Mouse (Mus musculus) left cerebral cortex, postnatal 25 days (tissue): ENCODE data around the gene Glg1. TPM values are rescaled to one million over a fixed set of nuclear protein-coding genes. Genes with fewer than 3 reads are reported as not detected.
A peak's percentile ranks its signal among the peaks of the same experiment; 100 is the strongest.
"Not testable (repeated sequence)": the region's sequence is repeated elsewhere in the genome, so short reads cannot be mapped to it uniquely, and the experiment has no call there.

Experiments
- DNase-seq, 2 experiments: peaks; one replicate each; pipeline ENCODE4 v3.0.0; 2022; ENCODE audit warnings: low spot score in 2 of 2, mixed read lengths in 1 of 2
- intact Hi-C: fragments of 180-260 bp; cut with DNase I; formaldehyde crosslinking; loops from one replicate; pipeline ENCODE4 v1.15.1; 2025
- total RNA-seq, 2 experiments: library from RNA; stranded (reverse); gene quantifications; 2 replicates each; pipeline ENCODE4 v1.2.3; 2021

The Glg1 gene
- 100 to 1,000 TPM; 149 to 151 TPM for total RNA-seq

DNA sequence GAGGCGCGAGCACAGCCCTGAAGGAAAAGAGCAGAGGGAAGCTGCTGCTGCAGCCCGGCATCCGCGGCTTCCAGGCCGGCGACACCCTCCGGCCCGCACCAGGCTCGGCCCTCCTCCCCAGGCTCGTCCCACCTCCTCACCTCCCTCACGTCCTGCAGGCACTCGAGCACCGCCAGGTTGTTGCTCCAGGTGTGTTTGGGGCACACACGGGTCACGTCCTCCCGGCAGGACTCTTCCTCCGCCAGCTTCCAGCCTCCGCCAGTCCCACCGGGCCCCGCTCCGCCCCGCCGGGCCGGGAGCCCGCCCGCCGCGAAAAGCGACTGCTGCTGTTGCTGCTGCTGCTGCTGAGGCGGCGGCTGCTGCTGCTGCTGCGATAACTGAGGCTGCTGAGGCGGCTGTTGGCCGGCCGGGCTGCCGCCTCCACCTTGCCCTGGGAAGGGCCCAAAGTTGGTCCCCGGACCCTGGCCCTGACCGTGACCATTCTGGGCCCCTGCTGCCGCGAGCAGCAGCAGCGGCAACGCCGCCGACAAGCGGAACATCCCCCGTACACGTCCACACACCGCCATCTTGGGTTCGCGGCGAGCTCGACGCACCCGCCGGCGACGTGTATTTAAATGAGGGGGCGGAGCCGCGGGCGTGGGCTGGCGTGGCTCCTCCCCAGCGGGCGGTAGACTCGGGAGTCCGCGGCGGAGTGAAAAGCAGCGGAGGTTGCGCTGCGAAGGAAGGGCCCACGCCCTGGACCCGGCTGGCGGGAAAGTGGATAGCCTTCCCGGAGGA is at the start of gene Glg1:
Gene Glg1, minus strand, starts transcription at position 586 of the 777 bp plus-strand sequence.
- peak; percentile 92 to 94 for DNase-seq
- intact Hi-C loops, result loop anchor here (5.0 kb wide), 2 partner anchors 38 to 77 kb away; no protein-coding TSS in a partner anchor

DNA sequence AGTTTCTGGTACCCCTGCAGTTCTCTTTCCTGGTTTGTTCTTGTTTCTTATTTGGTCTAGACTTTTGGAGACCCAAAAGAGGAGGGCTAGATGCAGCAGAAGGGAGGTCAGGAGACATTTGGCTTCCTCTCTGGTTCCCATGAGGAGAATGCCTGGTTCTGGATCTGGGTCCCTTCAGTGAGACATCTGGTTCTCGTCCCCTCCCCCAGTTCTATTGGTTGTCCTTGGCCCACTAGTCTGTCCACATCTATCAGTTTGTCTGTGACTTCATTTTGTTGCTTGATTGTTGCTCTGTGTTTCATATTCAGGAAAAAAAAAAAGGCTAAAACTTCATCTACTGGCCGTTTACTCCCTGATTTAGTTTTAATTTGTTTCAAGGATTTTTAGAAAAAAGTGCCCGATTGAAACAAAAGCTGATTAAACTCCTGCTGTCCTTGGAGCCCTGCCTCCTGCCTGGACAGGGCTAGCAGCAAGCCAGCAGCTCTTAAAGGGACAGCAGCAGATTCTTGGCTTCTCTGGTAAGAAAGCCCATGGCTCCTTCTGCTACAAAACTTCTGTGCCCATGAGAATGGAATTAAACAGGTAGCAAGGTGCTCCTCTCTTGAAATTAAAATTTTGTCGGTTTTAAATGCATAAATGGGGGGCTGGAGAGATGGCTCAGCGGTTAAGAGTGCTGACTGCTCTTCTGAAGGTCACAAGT is 46.2 kb upstream of the Glg1 start:
- intact Hi-C loops, result no loop called here
- peak in 1 of 2 experiments; percentile 3 for DNase-seq

DNA sequence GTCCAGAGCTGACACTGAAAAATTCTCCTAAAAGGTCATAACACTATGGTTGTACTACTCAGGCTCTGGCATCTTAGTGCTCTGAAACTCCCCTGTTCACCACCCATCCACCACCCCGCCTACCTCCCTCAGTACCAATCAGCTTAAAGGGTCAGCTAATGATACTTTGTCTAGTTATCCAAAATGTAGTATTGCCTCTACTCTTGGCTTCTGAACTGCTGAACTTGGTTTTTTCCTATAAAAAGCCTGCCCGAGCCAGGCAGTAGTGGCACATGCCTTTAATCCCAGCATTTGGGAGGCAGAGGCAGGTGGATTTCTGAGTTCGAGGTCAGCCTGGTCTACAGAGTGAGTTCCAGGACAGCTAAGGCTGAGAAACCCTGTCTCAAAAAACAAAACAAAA is 45.3 kb upstream of the Glg1 start:
- DNase-seq, result no peak
- intact Hi-C loops, result no loop called here

DNA sequence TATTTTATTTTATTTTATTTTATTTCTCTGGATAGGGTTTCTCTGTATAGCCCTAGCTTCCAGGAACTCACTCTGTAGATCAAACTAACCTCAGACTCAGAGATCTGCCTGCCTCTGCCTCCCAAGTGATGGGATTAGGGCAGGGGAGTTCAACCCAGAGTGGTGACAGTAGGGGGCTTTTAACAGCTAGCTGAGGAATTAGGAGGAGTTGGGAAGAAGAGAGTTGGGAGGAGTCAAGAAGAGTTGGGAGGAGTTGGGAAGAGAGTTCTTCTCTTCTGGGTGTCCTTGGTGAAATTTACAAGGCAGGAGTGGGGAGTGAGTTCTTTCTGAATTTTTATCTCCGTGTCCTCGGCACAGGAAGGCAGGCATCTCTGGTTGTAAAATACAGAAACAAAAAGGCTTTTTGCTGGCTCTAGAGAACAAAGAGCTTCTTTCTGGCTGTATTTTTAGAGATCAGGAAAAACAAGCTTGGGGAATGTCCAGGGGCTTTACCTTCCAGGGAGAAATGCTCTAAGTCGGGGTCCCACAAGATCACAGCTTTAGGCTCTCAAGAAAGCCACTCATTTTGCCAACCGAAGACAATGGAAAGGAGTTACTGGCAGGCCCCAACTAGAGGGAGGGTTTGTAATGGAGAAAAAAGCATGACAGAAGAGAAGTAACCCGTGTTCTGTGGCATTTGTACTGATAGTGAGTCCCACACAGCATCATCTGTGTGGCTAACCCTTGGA is 44.2 kb upstream of the Glg1 start:
- DNase-seq, intact Hi-C loops: not testable (repeated sequence)

DNA sequence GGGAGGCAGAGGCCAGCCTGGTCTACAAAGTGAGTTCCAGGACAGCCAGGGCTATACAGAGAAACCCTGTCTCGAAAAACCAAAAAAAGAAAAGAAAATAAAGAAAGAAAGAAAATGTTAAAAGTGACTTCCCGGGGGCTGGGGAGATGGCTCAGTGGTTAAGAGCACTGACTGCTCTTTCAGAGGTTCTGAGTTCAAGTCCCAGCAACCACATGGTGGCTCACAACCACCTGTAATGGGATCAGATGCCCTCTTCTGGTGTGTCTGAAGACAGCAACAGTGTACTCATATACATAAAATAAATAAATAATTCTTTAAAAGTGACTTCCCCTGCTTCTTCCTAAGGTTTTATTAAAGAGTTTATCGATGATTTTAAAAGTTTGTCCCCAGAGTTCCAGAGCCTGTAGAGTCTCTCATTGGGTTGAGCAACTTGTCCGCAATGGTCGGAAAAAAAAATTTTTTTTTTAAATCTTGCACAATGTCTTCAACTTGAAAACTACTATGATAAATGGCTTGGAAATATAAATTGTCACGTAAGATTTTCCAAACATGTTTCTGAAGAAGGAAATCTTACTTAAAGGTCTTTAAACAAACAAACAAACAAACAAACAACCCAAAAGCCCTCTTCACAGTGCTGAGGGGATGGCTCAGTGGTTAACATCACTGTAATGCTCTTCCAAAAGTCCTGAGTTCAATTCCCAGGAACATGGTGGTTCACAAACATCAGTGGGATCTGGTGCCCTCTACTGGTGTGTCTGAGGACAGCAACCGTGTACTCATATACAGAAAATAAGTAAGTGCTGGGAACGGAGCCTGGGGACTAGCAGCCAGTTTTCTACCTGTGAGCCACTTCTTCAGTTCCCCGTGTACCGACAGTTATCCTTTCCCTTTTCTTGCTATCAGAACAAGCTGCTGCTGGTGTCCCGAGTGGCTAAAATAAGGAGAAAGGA is 41.9 kb upstream of the Glg1 start:
- intact Hi-C loops, result no loop called here
- peak in 1 of 2 experiments; percentile 3 for DNase-seq

DNA sequence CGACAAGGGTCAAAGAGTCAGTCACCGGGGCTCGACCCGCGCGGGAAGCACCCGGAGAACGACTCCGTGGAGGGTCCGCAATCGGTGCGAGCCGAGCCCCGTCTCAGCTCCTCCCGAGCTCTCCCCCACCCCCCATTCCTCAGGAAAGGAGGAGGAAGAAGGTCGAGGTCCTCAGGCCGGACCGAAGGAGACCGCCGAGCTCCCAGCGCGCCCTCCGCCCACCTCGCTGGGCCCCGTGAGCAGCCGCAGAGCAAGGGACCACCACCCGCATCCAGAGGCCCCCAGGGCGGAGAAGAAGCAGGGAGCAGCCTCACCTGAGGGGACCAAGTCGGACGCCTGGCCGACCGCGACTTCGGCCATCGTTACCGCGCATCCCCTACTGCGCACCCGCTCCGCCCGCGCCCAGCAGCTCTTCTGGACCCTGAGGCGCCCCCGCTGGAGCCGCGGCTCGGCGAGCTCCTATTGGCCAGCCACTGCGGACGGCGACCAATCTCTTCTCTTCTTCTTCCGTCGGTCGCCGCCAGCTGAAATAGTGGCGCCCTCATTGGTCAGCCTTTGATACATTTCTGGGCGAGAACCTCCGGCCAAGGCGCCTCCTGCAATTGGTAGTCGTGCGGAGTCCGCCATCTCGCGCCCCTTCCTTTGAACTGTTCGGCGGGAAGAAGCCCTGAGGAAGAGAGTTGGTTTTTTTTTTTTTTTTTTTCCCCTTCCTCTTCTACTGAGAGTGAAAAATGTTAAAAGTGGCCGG is 41.0 kb upstream of the Glg1 start, which contains the start of gene Rfwd3:
Gene Rfwd3, minus strand, starts transcription at position 402 of the 748 bp plus-strand sequence.
- peak; percentile 98 to 99 for DNase-seq
- intact Hi-C loops, result loop anchor here (5.0 kb wide), 1 partner anchor 43 kb away; the partner anchor contains the start of gene Glg1

DNA sequence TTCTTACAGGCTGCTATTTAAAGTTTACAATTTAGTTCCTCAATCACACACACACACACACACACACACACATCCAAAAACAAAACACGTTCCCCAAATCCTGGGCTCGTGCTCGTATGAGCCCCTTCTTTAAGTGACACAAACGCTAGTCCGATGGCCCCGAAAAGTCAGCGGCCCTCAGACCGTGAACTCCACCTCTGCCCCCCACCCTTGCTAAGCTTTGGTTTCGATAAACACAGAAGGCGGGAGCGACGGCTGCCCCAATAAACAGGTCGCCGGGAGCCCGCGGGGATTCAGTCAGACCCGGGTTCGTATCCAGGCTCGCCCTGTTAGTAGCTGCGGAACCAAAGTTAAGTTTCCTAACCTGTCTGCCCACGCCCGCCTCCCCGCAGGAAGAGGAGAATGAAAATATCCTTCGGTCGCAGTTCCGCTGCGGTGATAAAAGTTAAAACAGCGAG is 40.4 kb upstream of the Glg1 start:
- intact Hi-C loops, result loop anchor here (5.0 kb wide), 1 partner anchor 42 kb away; the partner anchor contains the start of gene Glg1
- peak; percentile 7 to 11 for DNase-seq

DNA sequence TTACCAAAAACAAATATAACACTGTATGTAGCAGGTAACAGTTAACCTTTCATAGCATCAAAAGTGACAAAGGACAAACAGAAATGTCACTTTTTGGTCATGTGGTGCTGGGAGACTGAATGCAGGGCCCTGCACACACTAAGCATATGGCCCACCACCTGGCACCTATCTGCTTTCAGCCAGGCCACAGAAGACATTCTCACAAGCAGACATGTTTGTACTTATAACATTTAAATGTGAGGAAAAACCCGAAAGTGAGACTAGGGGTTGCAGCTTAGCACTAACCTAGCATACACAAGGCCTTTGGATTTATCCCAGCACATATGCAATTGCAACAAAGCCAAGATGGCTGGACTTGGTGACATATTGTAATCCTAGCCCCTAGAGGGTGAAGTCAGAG is 39.0 kb upstream of the Glg1 start:
- intact Hi-C loops, result loop anchor here (5.0 kb wide), 1 partner anchor 41 kb away; the partner anchor contains the start of gene Glg1
- no peak for DNase-seq

DNA sequence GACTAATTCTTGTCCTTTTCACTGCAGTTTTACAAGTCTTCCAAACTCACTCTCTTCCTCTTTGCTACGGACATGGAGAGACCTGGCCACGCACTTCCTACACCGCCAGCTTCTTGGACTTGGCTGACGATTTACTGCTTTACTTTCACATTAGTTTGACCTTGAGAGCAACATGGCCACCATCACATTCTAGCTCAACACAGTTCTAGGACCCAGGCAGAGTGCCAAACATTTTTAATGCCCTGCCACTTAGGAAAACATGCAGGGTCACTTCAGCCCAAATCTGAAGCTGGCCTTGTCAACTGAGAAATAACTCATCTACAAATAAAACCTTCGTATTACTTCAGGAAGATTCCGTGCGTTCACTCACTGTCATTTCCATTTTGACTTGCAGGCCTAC is 32.7 kb upstream of the Glg1 start:
- intact Hi-C loops, result no loop called here
- no peak for DNase-seq

DNA sequence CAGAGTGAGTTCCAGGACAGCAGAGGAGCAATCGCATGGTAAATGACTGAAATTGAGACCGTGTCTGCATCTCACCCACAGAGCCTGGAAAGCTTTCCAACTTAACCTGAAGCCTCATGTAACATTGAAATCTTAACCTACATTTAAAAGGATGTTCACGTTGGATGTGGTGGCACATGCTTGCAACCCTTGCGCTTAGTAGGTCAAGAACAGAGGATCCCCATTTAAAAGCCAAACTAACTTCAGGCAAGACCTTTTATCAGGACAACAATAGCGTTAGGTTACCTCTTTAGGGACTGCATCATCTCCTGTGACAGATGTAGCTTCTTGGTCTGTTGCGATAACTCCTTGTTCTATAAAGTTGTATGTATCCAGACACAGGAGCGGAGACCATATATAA is 31.6 kb upstream of the Glg1 start:
- intact Hi-C loops, result no loop called here
- DNase-seq, result no peak

DNA sequence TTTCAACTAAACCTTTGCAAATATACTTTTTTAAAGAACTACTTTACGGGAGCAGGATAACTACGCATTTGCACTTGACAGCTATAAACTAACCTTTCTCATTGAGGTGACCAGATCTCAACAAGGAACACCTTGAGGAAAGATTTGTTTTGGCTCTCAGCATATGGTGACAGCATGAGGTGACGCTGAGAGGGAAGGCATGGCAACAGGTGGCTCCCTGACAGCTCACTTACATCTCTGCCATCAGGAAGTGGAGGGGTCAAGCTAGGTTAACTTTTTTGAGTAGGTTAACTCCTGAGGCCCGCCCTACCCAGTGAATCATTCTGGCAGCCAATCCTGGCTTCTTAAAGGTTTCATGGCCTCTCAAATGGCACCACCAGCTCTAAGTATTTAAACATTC is 26.6 kb upstream of the Glg1 start:
- no peak for DNase-seq

DNA sequence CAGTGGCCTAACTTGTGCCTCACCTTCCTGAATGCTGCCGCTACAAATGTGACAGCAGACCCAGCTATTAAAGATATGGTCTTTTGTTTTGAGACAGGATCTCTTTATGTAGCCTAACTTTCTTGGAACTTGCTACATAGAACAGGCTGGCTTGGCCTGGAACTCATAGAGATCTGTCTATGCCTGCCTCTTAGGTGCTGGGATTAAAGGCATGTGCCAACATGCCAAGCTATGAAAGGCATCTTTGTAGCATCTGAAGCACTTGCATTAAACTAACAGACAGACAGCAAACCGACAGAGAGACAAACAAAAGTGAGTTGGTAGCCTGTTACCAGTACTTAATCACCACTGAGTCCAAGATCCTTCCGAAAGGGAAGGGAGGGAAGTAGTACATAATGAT is 23.1 kb upstream of the Glg1 start:
- no peak for DNase-seq
- intact Hi-C loops, result no loop called here

More for the DNA sequence above, 26.6 kb upstream of the Glg1 start:
- intact Hi-C loops, result no loop called here

DNA sequence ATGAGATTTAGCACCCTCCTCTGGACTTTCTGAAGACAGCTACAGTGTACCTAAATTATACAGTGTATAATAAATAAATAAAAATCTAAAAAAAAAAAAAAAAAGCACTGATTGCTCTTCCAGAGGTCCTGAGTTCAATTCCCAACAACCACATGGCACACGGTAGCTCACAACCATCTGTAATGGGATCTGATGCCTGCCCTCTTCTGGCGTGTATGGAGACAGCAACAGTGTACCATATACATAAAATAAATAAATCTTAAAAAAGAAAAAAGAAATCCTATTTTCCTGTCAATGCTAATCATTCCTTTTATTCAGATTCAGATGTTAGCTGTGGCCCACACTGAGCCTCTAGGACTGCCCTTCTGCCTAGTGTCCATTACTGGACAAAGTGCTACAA is 9.3 kb upstream of the Glg1 start:
- DNase-seq, result no peak
- intact Hi-C loops, result no loop called here

DNA sequence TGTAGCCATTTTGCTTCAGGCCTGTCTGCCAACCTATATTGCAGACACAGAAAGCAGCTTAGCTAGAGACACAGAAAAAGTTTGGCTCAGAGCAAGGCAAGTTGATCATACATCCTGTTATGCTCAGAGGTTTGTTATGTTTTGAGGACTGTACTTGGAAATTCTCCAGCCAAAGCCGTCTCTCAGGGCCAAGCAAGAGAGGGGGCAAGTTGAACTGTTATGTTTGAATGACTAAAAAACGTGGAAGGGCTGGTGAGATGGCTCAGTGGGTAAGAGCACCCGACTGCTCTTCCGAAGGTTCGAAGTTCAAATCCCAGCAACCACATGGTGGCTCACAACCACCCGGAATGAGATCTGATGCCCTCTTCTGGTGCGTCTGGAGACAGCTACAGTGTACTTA is 7.1 kb upstream of the Glg1 start:
- DNase-seq, intact Hi-C loops: not testable (repeated sequence)

DNA sequence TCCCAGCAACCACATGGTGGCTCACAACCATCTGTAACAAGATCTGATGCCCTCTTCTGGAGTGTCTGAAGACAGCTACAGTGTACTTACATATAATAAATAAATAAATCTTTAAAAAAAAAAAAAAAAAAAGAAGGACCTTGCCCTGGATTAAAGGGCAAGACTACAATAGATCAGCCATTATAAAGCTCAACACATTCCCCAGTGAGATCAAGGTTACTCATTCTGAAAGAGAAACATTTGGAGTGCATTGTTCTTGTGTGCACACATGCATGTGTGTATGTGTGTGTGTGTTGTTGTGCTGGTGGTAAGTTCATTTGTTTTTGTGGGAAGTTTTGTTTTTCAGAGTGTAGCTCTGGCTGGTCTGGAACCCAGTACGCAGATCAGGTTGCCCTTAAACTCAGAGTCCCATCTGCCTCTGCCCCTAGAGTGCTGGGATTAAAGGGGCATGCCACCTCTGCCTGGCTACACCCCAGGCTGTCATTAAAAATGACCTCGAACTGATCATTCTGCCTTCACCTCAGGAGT is 5.7 kb upstream of the Glg1 start:
- intact Hi-C loops, result no loop called here

DNA sequence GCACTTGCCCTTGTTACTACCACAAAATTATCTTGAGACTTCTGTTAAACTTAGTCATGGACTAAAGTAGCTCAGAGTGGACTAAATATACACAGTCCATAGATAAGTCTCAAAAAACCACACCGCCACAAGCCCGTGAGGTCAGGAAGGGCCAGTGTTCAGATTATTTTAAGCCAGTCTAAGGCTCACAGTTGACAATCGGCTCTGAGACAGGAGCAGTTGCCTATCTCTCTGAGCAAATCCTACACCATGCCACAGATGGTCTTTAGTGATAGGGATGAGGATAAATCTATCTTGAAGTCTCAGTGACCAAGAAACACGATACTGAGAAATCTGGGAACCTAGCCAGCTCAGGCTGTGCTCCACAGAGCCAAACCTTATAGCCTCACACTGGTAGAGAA is 3.0 kb upstream of the Glg1 start:
- intact Hi-C loops, result no loop called here
- DNase-seq, result no peak

More for the DNA sequence above, 5.7 kb upstream of the Glg1 start:
- no peak for DNase-seq

DNA sequence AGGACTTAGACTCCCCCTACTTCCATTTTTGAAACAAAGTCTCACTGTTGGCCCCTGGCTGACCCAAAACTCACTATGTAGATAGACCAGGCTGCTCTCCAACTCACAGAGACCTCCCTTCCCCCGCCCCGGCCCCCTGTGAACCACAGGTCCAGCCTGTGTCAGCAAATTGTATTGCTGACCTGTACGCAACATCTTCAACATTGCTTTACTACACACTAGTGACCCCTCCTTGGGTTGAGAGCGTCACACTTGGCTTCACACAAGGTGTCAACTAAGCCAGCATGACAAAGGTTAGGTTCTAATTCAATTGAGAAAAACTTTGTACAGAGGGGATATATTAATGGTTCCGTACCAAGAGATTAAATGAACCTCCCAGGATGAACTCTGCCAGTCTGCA is 1.2 kb upstream of the Glg1 start:
- intact Hi-C loops, result no loop called here

DNA sequence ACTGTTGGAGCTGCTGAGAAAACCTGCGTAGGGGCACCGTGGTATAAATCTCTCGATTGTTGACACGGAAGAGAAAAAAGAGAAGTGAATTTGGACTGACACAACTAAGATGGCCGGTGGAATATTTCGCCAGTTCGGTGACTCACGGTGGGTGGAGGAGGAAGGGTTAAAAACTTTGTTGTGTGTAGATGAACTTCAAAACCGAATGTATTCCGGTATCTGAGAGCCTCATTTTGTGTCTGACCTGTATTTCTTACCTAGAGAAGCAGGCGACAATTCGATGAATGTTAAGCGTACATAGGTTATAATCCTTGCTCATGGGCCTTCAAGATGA is 359 bp upstream of the Glg1 start:
- DNase-seq, result no peak
- intact Hi-C loops, result loop anchor here (5.0 kb wide), 2 partner anchors 38 to 77 kb away; no protein-coding TSS in a partner anchor

More for the DNA sequence above, 1.2 kb upstream of the Glg1 start:
- DNase-seq, result no peak
